Mouse (Mus musculus): ENCODE measurements around the gene Smim17. TPM values are rescaled to one million over a fixed set of nuclear protein-coding genes. Genes with fewer than 3 reads are reported as not detected.
A peak's percentile ranks its signal among the peaks of the same experiment; 100 is the strongest.
"Not testable (repeated sequence)": the region's sequence is repeated elsewhere in the genome, so short reads cannot be mapped to it uniquely, and the experiment has no call there.

Gene Smim17
- under 1 TPM; 0.12 to 0.16 TPM for total RNA-seq (2021)
- long read RNA-seq, experiment 1 = 0 reads
- long read RNA-seq, experiment 2 = 0 reads

GRCm38 (mm10) chr7:6397996-6398975 lies at the start of gene Smim17:
TSS of gene Smim17 (plus strand) at chr7:6398715.
- DNase-seq (ENCODE audit: low spot score) = peak; percentile 48

DNA sequence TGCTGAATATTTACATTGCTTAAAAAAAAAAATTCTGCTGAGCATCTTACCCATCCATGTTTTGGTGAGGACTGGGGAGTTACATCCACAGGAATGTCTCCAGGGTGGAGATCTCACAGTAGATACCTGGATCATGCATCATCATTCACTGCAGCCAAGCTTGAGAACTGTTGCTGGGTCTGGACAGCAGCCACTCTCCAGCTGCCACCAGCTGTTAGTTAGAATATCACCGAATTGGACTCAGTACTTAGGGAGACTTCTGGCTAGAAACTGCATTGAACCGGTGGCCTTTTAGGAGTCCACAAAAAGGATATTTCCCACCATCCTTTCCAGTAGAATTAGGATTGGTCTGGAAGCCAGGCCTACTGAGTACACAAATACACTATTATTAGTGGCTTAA lies 40.4 kb upstream of the Smim17 start:
- no peak for DNase-seq (ENCODE audit: low spot score)

DNA sequence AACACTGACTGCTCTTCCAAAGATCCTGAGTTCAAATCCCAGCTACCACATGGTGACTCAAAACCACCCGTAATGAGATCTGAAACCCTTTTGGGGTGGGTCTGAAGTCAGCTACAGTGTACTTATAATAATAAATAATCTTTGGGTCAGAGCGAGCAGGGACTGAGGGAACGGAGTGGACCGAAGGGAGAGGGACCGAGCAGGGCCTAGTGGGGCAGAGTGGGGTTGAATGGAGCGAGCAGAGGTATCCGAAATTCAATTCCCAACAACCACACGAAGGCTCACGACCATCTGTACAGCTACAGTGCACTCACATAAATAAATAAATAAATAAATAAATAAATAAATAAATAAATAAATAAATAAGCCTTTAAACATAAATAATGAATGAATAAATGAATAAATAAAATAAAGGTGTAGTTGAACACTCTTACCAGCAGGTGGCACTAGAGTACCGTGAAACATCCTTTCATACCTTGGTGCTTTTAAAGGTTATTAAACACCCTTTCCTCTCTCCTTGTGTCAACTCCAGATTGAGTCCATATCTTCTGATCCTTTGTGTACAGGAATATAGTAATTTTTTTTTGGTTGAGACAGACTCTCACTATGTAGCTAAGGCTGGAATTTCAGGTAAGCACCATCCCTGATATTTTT lies 39.5 kb upstream of the Smim17 start:
- DNase-seq (ENCODE audit: low spot score) = peak; percentile 39

DNA sequence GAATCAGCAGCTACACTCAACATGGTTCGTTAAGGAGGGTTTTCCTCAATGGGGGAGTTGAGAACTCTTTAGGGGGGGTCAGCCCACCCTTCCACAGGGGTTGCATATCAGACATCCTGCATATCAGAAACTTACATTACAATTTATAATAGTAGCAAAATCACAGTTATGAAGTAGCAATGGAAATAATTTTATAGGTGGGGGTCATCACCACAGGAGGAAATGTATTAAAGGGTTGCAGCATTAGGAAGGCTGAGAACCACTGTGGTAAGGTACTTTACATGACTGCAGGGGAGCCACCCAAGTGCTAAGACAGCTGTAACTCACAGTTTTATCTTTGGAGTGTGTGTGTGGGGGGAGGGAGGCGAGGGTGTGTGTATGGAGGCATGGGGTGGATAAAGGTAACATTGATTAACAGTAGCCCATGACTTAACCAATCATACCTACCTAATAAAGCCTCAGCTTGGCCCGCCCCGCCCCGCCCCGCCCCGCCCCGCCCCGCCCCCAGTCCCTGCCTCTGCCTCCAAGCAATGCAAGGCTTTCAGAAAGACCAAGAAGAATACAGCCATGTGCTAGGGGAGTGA lies 37.9 kb upstream of the Smim17 start:
- DNase-seq (ENCODE audit: low spot score) = no peak

GRCm38 (mm10) chr7:6361756-6362155 lies 36.8 kb upstream of the Smim17 start:
- no peak for DNase-seq (ENCODE audit: low spot score)

DNA sequence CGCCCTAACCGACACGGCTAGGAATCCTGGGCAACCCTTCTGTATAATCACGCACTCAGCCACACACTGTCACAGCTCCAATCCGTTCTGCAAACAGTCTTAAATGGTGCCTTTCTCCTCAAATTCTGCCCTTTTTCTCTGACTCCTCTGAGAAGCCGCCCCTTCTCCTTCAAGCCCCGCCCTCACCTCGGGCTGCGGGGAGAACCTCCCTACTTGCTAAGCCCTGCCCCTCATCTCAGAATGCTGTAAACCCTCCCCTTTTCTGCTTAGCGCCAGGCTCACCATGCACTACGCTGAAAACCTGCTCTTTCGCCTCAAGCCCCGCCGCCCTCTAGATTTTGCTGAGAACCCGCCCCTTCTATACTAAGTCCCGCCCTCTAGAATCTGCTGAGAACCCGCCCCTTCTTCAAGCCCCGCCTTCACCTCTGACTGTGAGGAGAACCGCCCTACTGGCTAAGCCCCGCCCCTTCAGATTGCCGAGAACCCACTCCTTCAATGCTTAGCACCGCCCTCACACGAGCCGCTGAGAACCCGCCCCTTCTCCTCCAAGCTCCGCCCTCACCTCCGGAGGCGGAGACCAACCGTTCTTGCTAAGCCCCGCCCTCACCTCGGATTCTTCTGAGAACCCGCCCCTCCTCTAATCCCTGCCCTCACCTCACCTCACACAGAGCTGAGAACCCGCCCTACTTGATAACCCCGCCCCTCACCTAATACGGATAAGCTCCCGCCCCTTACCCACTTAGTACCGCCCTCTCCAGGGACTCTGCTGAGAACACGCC lies 36.1 kb upstream of the Smim17 start:
- DNase-seq (ENCODE audit: low spot score) = peak; percentile 99

DNA sequence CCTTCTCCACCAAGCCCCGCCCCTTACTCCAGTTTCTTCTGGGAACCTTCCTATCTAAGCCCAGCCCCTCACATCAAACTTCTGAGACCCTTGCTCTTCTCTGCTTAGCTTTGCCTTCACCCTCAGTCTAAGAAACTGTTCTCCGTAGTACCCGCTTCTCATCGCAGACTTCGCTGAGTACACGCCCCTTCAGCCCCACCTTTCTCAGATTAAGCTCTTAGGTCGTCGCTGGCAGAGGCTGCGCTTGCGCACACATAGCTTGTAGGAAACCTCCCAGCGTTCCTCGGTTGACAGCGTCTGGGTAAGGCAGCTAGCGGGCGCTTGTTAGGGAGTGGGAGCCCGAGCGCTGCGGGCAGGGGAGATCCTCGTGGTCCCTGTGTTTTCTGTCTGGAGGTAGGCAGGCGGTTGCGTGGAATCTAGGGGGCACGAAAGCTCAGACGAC lies 35.4 kb upstream of the Smim17 start, which contains the start of gene Zfp78:
Gene Zfp78, plus strand, starts transcription at position 234 of the 442 bp plus-strand sequence.
- DNase-seq (ENCODE audit: low spot score) = no peak

DNA sequence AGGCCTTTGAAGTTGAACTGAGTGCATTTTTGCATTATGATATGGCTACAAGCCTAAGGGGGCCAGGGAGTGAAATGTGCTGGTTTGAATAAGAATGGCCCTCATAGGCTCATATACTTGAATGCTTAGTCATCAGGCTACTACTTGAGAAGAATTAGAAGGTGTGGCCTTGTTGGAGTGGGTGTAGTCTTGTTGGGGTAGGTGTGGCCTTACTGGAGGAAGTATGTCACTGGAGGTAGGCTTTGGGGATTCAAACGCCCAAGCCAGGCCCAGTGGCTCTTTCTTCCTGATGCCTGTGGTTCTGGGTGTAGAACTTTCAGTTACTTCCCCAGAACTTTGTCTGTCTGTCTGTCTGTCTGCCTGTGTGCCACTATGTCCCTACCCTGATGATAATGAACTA lies 33.8 kb upstream of the Smim17 start:
- no peak for DNase-seq (ENCODE audit: low spot score)

DNA sequence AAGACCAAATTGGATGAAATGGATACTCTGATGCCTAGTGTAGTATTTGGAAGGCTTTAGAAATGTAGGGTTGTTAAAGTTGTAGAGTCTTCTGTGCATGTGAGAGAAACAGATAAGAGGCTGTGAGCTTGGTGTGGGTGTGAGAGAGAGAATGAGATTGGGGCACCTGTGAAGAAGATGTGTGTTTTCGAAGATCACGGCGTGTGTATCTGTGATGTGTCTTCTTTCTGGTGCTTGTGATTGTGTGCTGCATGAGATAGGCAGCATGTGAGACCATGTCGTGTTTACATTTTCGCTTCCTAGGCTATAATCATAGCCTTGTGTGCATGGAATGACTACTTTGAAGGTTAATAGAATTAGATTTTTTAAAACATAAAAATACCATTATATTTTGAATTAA lies 31.3 kb upstream of the Smim17 start:
- no peak for DNase-seq (ENCODE audit: low spot score)

GRCm38 (mm10) chr7:6368146-6368545 lies 30.4 kb upstream of the Smim17 start:
- not testable (repeated sequence) for DNase-seq (ENCODE audit: low spot score)

GRCm38 (mm10) chr7:6369460-6369859 lies 29.1 kb upstream of the Smim17 start:
- DNase-seq (ENCODE audit: low spot score) = no peak

- DNase-seq (ENCODE audit: low spot score) = no peak
Observed at GRCm38 (mm10) chr7:6372993-6373392, 25.5 kb upstream of the Smim17 start.

DNA sequence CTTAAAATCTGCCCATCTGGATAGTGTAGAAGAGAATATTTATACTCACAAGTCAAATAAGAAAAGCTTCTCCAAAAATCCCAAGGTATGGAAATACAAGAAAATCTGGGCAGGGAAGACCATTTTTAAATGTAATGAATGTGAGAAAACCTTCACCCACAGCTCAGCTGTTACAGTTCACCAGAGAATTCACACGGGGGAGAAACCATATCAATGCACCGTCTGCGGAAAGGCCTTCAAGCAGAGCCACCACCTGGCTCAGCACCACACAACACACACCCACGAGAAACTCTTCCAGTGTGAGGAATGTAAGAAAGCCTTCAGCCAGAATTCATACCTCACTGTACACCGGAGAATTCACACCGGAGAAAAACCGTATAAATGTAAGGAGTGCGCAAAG lies 20.1 kb upstream of the Smim17 start:
- no peak for DNase-seq (ENCODE audit: low spot score)

DNA sequence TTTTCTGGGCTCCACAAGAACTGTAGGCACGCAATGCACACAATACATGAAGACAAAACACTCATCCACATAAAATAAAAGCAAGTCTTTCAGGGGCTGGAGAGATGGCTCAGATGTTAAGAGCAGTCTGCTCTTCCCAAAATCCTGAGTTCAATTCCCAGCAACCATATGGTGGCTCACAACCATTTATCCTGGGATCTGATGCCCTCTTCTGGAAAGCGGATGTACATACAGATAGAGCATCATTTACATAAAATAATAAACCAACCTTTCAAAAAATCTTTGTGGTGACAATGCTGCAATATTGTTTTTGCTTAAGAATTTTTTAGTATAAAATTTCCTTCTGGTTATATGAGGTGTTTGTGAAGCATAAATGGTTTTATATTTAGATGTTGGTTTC lies 17.1 kb upstream of the Smim17 start:
- DNase-seq (ENCODE audit: low spot score) = no peak

DNA sequence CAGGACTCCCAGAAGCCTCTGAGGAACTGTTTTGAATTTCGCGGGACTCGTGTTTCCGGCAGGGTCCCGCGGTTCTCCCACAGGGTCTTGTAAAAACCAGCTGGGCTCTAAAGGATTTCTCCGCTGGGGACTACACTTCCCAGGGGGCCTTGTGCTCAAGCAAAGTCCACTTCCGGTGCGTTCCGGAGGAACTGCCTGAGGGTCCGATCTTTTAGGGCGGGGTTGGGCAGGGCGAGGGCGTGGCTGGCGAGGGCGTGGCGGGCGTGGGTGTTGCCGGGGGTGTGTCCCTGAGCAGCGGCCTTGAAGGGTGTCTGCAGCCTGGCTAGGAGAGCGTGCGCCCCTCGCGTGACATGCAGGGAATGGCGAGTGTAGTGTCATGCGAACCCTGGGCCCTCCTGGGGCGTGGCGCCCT lies 15.5 kb upstream of the Smim17 start, which contains the start of gene Zfp28:
Gene Zfp28, plus strand, starts transcription at position 252 of the 412 bp plus-strand sequence.
- DNase-seq (ENCODE audit: low spot score) = peak; percentile 95

- DNase-seq (ENCODE audit: low spot score) = no peak
Observed at GRCm38 (mm10) chr7:6384011-6384410, 14.5 kb upstream of the Smim17 start.

DNA sequence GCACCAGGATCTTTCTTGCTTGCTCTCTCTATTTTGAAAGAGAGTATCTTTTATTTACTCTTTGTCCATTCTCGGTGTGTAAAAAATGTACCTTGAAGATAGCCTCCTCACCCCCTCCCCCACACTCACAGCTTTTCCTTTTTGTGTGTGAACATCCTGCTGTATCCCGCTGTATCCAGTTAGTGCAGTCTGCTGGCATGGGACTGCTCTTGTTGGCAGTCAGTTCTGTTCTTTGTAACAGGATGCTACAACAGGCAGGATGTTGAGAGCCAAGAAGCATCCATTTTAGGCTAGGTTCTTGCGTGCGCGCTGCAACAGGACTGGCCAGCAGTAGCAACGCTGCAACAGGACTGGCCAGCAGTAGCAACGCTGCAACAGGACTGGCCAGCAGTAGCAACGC lies 11.5 kb upstream of the Smim17 start:
- DNase-seq (ENCODE audit: low spot score) = peak; percentile 32

- no peak for DNase-seq (ENCODE audit: low spot score)
Observed at GRCm38 (mm10) chr7:6388971-6389370, 9.5 kb upstream of the Smim17 start.

GRCm38 (mm10) chr7:6389449-6389848 lies 9.1 kb upstream of the Smim17 start:
- no peak for DNase-seq (ENCODE audit: low spot score)

DNA sequence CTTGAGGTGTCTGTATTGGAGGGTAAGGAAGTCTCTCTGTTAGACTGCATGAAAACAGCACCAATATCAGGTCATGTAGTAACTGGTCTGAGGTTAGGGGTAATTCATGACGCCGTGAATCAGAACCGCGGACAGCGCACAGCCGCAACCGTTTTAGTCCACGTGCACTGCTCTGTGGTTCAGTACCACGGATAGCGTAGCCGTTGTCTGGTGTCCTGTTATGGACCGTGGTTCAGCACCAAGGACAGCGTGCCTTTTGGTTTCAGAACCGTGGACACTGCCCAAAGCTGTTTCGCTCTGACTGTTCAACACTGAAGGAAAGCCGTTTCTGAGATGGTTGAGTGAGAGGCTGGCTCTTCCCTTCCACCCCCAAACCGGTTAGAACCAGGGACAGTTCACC lies 11.5 kb downstream of the Smim17 start, which contains the start of gene Gm20715:
Gene Gm20715, plus strand, starts transcription at position 235 of the 400 bp plus-strand sequence.
- peak; percentile 94 for DNase-seq (ENCODE audit: low spot score)
